Mouse (Mus musculus): ENCODE data around the gene Ppp2r3d. TPM values are rescaled to one million over a fixed set of nuclear protein-coding genes. Genes with fewer than 3 reads are reported as not detected.
A peak's percentile ranks its signal among the peaks of the same experiment; 100 is the strongest.
"Not testable (repeated sequence)": the region's sequence is repeated elsewhere in the genome, so short reads cannot be mapped to it uniquely, and the experiment has no call there.

Ppp2r3d gene
- total RNA-seq (2021) = 100 to 1,000 TPM in 1 of 2 experiments, 10 to 100 TPM in 1; 87.3 to 104 TPM
- 489 and 516 TPM in 2 replicates for polyA plus RNA-seq (2012; rRNA removed)
- long read RNA-seq = 0 reads

DNA sequence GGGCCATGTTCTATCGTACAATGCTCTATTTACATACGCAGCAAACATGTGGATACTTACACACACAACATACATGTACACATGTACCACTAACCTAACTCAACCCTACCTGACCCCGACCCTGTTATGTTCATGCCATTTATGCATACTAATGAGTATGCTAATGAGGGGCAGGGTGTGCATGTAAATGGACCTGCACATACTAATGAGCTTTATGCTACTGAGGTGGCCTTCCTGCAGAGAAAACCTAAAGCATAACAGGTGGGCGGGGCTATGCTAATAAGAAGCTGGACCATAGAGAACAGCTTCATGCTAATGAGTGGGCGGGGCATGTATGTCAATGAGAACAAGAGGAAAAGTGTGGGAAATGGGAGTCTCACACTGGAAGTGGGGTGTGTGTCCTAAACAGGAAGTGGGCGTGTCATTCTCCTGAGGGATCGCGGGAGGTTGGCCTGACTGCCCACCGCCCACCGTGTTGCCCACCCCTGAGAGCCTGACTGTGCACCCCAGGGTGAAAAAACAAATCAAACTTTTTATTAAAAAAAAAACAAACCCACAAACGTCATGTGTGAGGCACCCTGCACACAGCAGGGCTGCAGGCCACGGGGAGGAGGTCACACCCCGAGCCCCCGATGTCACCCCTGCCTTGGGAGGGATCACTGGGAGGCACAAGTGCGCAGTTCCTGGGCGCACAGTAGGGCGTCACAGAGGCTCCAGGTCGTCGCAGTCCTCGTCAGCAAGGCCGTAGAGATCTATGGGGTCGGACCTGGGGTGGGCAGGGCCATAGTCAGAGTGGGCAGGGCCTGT, at the start of gene Ppp2r3d:
Gene Ppp2r3d (minus strand): TSS at position 803 of the 807 bp plus-strand sequence.
- DNase-seq = no peak

DNA sequence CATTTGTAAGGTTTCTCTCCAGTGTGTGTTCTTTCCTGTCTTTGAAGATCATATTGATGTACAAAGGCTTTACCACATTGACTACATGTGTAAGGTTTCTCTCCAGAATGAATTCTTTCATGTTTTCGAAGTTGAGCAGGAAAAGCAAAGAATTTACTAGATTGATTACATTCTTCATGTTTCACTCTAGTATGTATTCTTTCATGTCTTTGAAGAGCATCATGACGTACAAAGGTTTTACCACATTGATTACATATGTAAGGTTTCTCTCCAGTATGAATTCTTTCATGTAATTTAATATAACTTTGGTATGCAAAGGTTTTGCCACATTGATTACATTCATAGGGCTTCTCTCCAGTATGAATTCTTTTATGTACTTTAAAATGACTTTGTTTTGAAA, 17.0 kb upstream of the Ppp2r3d start, which contains the start of gene Gm21836:
Gene Gm21836 (minus strand): TSS at position 101 of the 400 bp plus-strand sequence.
- not testable (repeated sequence) for DNase-seq

DNA sequence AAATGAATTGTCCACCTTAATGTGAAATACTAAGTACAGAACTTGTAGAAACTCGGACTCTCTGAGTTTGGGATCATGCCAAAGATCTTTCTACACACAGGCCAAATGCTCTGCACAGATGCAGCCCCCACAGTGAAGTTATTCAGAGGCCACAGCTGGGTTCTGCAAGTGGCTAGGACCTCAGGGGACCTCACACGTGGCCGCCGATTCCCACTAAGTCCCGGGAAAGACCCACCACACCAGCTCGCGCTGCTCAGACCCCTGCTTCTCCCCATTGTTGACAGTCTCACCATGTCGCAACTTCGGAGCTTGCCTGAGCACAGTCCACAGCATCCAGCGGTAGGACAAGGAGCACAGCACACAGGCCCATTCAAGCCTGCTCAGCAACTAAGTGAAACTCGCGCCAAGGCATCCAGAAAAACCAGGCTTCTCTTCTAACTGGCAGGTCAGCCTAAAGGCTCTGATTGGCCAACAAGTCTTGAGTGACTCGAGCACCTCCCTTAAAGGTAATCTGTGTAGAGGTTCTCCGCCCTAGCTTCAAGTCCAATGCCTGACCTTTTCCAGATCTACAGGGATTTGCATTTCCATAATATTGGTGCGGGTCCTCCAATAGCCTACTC, 3.8 kb upstream of the Ppp2r3d start:
- not testable (repeated sequence) for DNase-seq

DNA sequence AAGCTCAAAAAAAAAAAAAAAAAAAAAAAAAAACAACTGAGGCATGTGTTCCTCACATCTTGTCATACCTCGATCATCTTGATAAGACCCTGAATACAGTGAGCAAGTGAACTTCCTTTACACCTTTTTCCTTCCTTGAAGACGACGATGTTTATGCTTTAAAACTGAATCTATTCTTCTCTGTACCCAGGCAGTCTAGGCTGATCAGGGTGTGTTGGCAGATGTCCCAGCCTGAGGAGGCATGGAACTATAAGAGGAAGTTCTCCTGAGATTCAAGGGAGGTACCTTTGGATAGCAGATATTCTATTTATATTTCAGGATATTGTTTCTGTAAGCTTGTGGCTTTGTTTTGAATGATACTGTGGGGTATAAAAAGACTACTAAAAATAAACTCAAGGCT, 1.4 kb upstream of the Ppp2r3d start:
- no peak for DNase-seq

DNA sequence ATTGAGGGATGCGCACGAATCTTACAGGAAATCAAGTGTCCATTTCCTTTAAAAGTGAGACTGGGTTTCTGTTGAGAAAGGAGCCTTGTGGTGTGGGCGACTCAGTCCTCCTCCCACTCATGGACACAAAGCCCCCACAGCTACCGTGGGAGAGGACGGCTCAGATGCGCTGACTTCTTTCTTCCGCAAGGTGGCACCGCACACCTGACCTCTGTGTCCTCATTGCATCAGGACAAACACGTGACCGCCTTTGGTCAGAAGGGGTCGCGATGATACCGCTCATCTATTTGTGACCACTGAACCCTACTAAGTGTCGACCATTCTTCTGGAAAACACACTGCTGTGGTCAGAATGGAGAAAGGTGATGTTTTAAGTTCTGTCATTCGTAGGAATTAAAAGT, 1.0 kb downstream of the Ppp2r3d start:
- DNase-seq = no peak

DNA sequence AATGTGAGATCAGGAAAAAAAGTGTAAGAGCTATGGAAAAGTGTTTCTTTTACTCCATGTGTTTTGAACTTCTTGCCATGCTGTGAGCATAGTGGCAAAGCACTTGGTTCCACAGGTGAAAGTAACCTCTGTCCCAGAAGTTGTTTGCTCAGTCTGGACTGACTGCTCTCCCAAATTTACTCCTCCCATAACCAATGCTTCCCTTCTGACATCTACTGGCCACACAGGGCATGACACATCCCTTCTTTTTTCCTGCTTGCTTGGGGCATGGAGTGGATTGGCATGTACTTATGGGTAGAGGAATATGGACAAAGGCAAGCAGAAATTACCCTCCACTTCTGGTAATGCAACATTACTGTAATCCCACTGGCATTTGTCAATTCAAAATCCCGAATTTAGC, 20.1 kb downstream of the Ppp2r3d start:
- peak; percentile 45 for DNase-seq

DNA sequence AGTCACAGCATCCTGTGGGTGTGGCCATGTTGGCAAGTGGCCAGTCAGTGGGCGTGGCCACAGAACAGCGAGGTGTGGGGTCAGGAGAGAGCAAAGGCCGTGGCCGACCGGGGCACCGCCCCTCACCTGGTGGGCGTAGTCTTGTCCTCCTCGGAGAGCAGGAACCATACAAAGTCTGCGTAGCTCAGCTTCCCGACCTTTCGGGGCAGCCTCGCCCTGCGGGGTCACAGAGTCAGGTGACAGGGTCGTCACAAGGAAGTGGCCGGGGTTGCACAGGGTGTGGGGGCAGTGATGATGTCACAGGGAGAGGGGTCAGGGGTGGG, 34.2 kb downstream of the Ppp2r3d start:
- DNase-seq = no peak

DNA sequence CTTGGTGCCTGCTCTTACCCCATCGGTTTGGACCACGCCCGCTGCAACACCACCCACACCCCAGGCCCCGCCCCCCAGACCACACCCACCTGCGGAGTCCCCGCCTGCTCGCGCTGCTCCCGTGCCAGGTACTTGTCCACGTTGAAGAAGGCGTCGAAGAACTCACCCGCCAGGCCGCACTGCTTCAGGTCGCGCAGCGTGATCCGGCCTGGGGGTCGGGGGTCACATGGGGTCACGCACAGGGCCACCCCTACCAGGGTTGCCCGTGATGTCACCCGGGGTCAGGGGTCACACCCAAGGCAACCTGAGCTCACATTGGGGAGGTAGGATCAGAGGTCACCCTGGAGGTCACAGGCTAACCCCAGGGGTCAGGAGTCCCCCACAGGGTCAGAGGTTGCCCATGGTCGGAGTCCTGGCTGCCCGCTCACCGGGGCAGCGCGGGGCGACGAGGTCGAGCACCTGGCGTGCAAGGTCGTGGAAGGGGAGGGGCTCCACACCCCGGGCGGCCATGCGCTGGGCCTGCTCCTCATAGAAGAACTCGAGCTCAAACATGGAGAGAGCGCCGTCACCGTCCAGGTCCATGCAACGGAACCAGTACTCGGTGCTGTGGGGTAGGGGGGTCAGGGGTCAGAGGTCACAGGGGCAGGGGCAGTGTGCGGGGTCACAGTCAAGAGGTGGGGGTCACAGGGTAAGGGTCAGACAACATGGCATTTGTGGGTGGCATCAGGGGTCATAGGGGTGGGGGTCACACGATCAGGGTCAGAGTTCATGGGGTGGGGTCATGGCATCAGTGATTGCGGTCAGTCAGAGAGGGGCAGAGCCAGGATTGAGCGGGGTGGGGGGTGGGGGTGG, 34.8 kb downstream of the Ppp2r3d start:
- DNase-seq = peak; percentile 22

DNA sequence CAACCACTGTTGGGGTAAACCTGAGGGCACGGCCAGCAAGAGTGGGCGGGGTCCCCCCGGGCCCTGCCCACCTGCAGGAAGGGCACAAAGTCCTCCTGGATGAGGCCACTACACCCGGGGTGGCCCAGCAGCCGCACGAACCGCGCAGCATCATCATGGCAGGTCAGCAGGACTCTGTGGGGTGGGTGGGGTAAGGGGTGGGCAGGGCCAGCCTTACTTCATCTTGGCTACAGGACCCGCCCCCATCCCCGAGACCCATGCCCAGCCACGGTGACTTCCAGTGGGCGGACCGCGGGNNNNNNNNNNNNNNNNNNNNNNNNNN, 36.0 kb downstream of the Ppp2r3d start:
- no peak for DNase-seq

DNA sequence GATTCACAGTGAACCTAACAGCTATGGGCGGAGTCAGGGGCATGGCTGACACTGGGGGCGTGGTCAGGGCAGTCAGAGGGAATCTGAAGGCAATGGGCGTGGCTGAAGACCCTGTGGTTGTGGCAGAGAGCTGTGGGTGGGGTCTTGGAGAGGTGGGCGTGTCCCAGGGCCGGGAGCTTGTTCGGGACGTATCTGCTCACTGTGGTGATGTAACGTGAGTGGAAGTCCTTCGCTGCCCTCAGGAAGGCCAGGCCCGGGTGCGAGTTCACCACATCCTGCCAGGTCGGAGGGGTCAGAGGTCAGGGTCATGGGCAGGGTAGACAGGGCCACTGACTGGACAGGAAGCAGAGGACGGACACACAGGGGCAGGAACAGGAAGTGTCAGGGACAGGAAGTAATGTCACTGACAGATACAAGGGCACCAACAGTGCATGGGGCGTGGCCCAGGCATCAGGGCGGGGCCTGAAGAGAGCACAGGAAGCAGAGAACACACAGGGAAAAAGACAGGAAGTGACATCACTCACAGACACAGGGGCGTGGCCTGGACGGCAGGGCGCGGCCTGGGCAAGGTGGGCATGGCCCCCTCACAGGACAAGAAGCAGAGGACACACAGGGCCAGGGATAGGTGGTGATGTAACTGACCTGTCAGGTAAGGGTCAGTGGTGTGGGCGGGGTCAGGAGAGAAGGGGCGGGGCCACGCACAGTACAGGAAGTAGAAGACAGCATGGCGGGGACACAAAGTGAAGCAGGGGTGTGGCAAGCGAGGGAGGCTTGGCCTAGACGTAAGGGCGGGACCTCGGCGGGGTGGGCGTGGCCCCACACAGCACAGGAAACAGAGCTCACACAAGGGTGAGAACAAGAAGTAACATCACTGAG, 36.6 kb downstream of the Ppp2r3d start:
- DNase-seq = peak; percentile 27

DNA sequence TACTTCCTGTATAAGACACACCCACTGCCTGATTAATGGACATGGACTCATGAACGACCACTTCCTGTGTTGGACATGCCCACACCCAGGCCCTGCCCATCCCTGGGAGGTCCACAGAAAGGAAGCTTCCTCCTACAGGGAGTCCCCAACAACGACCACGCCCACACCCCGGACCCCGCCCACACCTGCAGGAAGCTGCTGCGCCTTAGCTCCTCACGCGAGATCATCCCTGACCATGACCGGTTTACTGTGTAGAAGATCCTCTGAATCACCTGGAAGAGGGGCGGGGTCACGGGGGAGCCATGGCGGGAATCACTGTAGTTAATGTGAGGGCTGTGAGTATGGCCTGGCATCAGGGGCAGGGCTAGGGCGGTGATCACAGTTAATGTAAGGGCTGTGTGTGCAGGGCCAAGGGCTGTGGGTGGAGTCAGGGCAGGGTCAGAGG, 37.3 kb downstream of the Ppp2r3d start:
- no peak for DNase-seq

DNA sequence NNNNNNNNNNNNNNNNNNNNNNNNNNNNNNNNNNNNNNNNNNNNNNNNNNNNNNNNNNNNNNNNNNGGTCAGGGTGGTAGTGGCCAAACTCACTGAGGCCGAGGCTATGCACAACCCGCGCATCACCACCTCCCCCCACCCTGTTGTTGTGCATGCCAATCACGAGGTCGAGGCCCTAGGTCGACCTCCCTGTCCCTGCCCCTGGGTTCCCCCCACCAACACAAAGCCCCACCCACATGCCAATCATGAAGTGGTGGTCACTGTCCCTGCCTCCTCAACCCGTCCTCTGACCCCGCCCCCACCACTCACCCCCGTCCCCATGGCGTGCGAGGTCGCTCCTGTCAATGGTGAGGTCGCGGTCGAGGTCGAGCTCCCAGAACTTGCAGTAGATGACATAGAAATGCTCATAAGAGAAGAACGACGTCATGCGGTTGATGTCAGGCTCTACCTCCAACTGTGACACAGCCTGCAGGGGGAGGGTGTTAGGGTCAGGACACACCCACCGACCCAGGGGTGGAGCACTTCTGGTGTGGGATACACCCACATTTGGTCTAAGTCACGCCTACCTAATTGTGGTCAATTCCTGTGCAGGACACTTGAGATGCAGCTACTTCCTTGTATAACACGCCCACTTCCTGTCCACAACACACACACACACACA, 37.9 kb downstream of the Ppp2r3d start:
- peak; percentile 10 for DNase-seq

DNA sequence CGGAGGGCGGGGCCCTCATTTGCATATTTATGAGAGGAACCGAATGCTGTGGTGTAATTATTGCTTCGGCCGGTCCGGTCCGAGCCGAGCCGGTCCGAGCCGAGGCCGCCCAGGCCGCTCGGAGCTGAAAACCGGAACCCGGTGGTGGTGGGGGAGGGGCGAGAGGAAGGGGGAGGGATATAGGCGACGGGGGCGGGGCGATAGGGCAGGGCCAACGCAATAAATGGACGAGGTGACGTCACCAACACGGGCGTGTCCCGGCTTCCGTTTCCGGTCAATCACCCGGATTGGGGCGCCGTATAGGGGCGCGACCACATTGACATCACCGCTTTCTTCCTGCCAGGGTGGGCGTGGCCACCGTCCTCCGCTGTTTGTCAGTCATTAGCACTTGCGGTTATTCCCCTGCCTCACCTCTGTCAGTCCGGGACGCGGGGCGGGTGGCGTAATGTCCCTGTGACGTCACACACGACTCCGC, 51.2 kb downstream of the Ppp2r3d start:
- peak; percentile 95 for DNase-seq

DNA sequence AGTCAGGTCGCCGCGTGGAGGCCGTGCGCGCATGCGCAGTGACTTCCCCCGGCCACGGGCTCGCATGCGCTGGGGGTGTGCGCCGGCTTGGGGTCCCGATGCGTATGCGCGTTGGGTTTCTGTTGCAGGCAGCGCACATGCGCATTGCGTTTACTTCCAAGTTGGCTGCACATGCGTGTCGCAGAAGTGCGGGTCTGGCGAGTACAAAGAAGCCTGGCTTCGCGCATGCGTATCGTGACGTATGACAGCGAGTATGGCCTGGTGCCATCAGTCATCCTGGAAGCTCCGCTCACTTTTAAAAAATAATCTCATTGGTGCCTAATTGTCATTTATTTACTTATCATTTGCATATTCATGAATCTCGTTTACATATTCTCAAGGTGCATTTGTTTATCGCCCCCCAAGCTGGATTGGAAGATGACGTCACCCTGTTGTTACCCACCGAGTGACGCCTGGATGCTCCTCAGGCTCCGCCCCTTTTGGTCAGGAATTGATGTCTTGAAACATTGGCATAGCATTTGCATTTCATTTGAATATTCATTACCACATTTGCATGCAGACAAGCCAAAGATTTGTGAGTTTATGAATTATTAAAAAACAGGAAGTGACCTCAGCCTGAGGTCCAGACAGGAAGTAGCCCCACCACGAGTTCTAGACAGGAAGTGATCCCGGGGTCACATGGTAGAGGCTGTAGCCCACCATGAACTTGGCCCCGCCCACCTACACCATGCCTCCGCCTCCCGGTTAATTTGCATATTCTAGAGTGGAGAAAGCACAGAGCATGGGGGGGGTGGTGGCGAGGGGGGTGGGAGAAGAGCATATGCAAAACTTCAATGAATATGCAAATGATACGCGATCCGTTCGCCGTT, 51.9 kb downstream of the Ppp2r3d start:
- peak; percentile 99 for DNase-seq

DNA sequence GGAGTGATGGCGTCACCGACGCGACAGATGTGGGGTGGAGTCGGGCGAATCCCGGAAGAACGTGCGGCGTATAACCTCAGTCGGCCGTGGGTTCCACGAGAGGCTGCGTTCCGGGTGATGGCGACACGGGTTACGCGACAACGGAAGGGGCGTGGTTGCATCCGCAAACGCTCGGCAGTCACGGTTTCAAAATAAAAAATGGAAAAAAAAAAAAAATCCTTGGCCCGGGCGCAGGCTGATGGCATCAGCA, 52.5 kb downstream of the Ppp2r3d start:
- no peak for DNase-seq

DNA sequence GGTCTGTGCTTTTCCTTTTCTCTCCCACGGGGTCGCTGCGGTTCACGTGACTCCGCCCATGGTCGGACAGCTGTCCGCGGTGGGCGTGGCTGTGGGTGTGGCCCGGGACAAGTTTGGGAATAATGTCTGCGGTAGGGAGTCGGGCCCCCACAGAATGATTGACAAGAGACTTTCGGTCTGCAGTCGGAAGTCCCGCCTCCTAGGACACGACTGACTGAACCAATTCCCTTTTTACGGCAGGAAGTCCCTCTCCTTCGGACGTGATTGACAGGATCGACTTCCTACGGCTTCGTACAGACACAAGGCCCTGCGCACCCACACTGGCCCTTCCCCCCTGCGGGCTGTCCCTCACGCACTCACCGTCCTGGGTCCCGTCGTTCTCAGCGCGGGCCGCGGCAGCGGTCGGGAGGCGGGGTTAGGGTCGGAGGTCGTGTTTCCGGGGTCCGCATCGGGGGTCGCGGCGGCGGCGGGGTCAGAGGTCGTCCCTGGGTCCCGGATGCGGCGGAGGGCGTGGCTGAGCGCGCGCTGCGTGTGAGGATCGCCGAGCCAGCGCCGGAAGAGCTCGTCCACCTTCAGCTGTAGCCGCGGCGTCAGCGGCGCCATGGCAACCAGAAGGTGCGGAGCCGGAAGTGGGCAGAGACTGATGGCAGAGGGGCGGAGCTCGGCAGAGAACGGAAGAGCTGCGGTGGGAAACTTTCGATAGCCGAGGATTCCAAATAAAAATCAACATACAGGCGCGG, 53.0 kb downstream of the Ppp2r3d start:
- peak; percentile 97 for DNase-seq

DNA sequence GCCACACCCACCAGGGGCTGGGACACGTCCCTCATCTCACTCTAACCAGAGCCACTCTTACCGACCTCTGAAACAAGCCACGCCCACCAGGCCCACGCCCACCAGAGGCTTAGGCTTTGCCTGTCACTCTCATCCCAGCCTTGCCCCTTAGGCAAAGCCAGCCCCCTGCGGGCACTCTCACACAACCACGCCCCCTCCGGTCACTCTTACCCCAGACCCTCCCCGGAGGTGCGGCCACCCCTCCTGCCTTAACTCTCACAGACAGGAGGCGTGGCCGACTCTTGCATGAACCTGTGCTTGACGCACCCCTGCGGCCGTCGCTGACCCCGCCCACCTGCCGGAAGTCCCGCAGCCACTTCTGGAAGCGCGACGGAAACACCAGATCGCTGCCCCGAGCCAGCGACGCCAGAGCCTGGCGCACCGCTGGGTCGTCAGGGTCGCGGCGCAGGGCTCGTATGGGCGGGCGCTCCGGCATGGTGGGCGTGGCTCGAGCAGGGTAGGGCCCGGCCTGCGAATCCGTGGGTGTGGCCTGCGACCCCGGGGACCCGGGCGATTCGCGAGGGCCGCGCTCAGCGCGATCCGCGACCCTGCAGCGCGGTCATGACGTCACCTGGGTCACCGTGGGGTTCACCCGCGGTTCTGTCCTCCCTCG, 53.7 kb downstream of the Ppp2r3d start:
- peak; percentile 94 for DNase-seq

DNA sequence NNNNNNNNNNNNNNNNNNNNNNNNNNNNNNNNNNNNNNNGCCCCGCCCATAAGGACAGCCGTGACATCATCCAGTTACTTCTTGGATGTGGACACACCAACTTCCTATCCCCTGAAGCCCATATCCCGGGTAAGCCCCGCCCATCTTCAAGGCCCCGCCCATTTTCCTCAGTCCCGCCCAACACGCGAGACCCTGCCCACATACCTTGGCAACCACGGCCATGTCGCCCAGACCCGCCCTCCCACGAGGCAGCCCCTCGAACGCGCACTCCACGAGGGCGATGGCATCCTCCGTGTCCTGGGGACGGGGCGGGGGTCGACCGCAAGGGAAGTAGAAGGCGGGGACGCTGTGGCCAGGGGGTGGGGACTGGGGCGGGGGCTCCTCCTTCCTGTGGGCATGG, 54.3 kb downstream of the Ppp2r3d start:
- peak; percentile 63 for DNase-seq

DNA sequence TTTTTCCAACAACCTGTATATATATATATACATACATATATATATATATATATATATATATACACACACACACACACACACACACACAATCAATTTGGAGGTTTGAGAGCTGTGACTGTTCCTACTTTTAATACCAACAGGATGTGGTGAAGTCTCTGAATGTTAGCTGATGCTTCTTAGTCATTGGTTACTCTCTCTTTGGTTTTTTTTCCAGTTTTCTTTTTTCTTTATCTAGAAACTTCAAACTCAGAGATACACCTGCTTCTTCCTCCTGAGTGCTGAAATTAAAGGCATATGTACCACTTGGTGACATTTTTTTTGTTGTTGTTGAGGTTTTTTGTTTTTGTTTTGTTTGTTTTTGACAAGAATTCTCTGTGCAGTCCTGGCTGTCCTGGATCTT, 63.8 kb downstream of the Ppp2r3d start:
- no peak for DNase-seq
